Mouse (Mus musculus) kidney, embryonic 14.5 days (tissue): ENCODE data around the gene Galp. TPM values are rescaled to one million over a fixed set of nuclear protein-coding genes. Genes with fewer than 3 reads are reported as not detected.
"Not testable (repeated sequence)": the region's sequence is repeated elsewhere in the genome, so short reads cannot be mapped to it uniquely, and the experiment has no call there.

Source experiments
- ATAC-seq: fragments of 200-750 bp; cut with Nextera tagmentation; 2 replicates; pipeline ENCODE4 v1.8.0; 2017; ENCODE audit warnings: moderate number of reproducible peaks, mild to moderate bottlenecking, moderate TSS enrichment, moderate library complexity; ENCODE audit not compliant: low FRiP score, low TSS enrichment
- H3K27ac ChIP-seq: fragments of 300-500 bp; sonication (generic); 2 replicates; pipeline ENCODE4 v1.5.1; 2014; ENCODE audit warnings: low read depth, mild to moderate bottlenecking, low read length, moderate library complexity, mixed read lengths
- H3K27me3 ChIP-seq: fragments of 300-500 bp; sonication (generic); 2 replicates; pipeline ENCODE4 v1.6.1; 2014; ENCODE audit warnings: mild to moderate bottlenecking, low read length; ENCODE audit not compliant: control insufficient read depth, insufficient read depth
- H3K36me3 ChIP-seq: fragments of 300-500 bp; sonication (generic); 2 replicates; pipeline ENCODE4 v1.6.1; 2014; ENCODE audit warnings: low read length, mixed read lengths; ENCODE audit not compliant: control insufficient read depth, insufficient read depth
- H3K4me1 ChIP-seq: fragments of 300-500 bp; sonication (generic); 2 replicates; pipeline ENCODE4 v1.6.1; 2014; ENCODE audit warnings: low read length, mixed read lengths; ENCODE audit not compliant: control insufficient read depth, insufficient read depth
- H3K4me2 ChIP-seq: fragments of 300-500 bp; sonication (generic); replicated peaks from 2 replicates; pipeline ENCODE4 v1.6.1; 2014; ENCODE audit warnings: low read depth, mild to moderate bottlenecking, low read length
- H3K4me3 ChIP-seq: fragments of 300-500 bp; sonication (generic); 2 replicates; pipeline ENCODE4 v1.5.1; 2014; ENCODE audit warnings: mild to moderate bottlenecking, low read length
- H3K9ac ChIP-seq: fragments of 300-500 bp; sonication (generic); 2 replicates; pipeline ENCODE4 v1.6.1; 2014; ENCODE audit warnings: low read depth, mild to moderate bottlenecking, low read length, moderate library complexity
- H3K9me3 ChIP-seq: fragments of 300-500 bp; sonication (generic); 2 replicates; pipeline ENCODE4 v1.6.1; 2016; ENCODE audit warnings: low read length; ENCODE audit not compliant: control insufficient read depth
- WGBS: fragments of 180-500 bp; shearing (Covaris S2); extraction: QIAGEN DNeasy Blood & Tissue Kit; methylation state at CpG from one replicate; pipeline ENCODE4 v1.1.7; 2014; 5-methylcytosine and 5-hydroxymethylcytosine counted together
- polyA plus RNA-seq: library from polyadenylated mRNA; unstranded; fragments of >200 nt; fragmentation: Nextera tagmentation; extraction: Ambion mirVana; gene quantifications from 2 replicates; pipeline ENCODE4 v1.2.1, GENCODE M21; 2014

Gene Galp
- polyA plus RNA-seq, 1 experiment from 2014 or later, result not detected

DNA sequence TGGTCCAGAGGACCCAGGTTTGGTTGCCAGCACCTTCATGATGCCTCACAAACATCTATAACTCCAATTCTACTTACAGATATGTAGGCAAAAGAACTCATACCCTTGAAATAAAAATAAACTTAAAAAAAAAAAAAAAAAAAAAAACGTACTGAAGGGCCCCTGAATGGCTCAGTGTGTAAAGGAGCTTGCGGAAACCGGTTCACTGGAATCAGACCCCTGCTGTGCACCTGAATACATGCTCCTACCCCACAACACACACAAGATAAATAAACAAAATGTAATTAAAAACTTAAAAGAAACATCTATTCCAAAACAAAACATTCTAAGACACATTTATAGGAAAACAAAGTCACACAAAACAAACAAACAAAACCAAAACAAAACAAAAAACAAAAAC lies 23.3 kb downstream of the Galp start:
- Histone ChIP-seq H3K9me3 (no peaks in the 10 kb centered on the region), H3K27ac (no peak overlapping the region), H3K4me1 (no peaks in the 10 kb centered on the region), H3K9ac (no peak overlapping the region), H3K36me3 (no peaks in the 10 kb centered on the region), H3K4me3 (no peak overlapping the region), H3K27me3 (no peaks in the 10 kb centered on the region), H3K4me2 (no peak overlapping the region)
- no peak for ATAC-seq
- 67% methylated on average over 3 of the region's 3 CpGs for WGBS

GRCm38 (mm10) chr7:6221978-6222377 lies 25.1 kb downstream of the Galp start, which contains the start of gene Zscan5b:
Zscan5b (plus strand) TSS chr7:6222278.
- Histone ChIP-seq H3K4me3 (no peak within 1 kb of the TSS), H3K36me3 (no peaks in the 10 kb centered on the region), H3K27me3 (no peaks in the 10 kb centered on the region), H3K9ac (no peak within 1 kb of the TSS), H3K27ac (no peak within 1 kb of the TSS), H3K4me2 (no peak within 1 kb of the TSS), H3K4me1 (no peaks in the 10 kb centered on the region), H3K9me3 (no peaks in the 10 kb centered on the region)
- no peak for ATAC-seq
- WGBS, result 94% methylated on average over 12 of the region's 12 CpGs

- not testable (repeated sequence) for H3K9me3 ChIP-seq, H3K4me2 ChIP-seq, H3K27me3 ChIP-seq, H3K9ac ChIP-seq, ATAC-seq, H3K4me1 ChIP-seq, H3K27ac ChIP-seq, H3K4me3 ChIP-seq, H3K36me3 ChIP-seq
- WGBS, result 56% methylated on average over 8 of the region's 8 CpGs
These were observed 31.6 kb downstream of the Galp start for GRCm38 (mm10) chr7:6228491-6228890.

DNA sequence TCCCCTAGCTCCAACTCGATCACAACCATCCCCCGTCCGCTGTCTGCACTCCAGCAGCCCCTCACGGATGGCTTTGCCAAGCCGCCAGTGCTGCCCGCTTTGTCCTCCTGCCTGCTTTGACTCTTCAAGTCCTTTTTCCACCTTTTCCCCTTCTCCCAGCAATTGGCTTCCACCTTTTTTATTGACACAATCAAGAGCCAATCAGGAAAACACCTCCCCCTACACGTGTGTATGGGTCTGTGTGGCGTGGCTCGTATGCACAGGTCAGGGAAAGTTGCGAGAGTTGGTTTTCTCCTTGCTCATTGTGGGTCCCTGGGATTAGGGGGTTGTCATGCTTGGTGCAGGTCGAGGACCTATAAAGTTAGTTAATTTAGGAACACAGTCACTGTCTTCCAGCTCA lies 42.9 kb downstream of the Galp start:
- ATAC-seq, result no peak
- Histone ChIP-seq H3K4me3 (no peak overlapping the region), H3K27ac (no peak overlapping the region), H3K27me3 (no peaks in the 10 kb centered on the region), H3K9me3 (no peaks in the 10 kb centered on the region), H3K4me1 (no peaks in the 10 kb centered on the region), H3K36me3 (no peaks in the 10 kb centered on the region), H3K9ac (no peak overlapping the region), H3K4me2 (no peak overlapping the region)
- WGBS, result 50% methylated on average over 11 of the region's 11 CpGs

GRCm38 (mm10) chr7:6240841-6241425 lies 44.0 kb downstream of the Galp start:
- not testable (repeated sequence) for H3K9ac ChIP-seq, H3K4me2 ChIP-seq, H3K36me3 ChIP-seq, H3K9me3 ChIP-seq, H3K4me1 ChIP-seq, H3K27me3 ChIP-seq, H3K4me3 ChIP-seq, H3K27ac ChIP-seq, ATAC-seq
- 34% methylated on average over 1 of the region's 1 CpGs for WGBS

DNA sequence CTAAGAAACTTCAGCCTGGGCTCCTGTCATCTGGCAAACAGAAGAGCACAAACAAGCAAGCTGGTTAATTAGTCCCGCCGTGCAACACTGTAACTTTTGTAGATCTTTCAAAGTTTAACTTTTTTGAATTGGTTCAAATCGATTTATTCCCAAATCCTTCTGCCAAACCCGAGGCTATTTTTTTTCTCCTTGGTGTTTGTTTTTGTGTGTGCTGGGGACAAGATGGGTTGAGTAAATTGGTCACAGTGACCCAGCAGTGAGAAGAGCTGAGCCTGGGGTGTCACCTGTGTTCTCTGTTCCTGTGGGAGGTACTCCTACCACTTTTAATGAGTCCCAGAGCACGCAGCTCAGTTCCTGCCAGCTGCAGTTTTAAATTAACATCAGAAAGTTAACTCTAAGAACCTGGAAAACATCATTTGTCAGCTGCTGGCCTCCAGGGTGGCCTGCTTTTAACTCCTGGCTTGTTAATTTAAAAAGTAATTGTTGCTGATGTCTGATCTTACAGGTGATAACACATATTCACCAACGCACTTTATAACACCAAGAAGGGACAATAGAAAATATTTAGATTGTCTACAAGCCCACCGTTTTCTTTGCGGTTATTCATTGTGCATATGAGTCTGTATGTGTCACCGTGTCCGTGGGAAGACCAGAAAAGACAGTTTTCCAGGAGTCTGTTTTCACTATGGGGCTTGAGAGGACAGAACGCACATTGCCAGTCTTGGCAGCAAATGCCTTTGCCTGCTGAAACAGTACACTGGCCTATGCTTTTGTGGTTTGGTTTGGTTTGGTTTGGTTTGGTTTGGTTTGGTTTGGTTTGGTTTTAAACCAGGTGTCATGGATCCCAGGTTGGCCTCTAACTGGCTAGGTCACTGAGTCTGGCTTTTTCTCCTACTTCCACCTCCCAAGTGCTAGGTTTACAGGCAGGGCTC lies 47.7 kb downstream of the Galp start:
- Histone ChIP-seq H3K4me3 (no peak overlapping the region), H3K4me1 (no peaks in the 10 kb centered on the region), H3K9ac (no peak overlapping the region), H3K4me2 (no peak overlapping the region), H3K27me3 (no peaks in the 10 kb centered on the region), H3K36me3 (no peaks in the 10 kb centered on the region), H3K27ac (no peak overlapping the region), H3K9me3 (no peaks in the 10 kb centered on the region)
- ATAC-seq, result no peak
- 48% methylated on average over 11 of the region's 11 CpGs for WGBS

DNA sequence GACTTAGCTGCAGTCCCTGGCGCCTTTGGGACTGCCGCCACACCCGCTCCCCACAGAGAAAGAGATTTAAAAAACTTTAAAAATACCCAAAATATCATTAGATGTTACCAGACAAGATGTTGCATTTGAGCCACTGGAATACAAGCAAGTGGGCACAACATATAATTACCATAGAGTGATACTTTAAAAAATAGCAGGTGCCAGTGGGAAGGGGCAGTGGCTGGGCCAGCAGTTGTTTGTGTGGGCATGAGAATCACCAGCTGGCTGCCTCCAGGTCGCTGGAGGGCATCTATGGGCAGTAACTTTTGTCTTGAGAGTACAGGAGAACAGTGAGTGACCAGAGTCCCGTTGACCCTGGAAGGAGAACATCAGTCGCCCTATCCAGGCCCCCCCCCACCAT lies 55.5 kb downstream of the Galp start, which contains the start of gene Epp13:
TSS of gene Epp13 (plus strand) at position 301 of the 400 bp plus-strand sequence.
- no peaks in the 10 kb centered on the region for H3K4me1 ChIP-seq
- no peaks in the 10 kb centered on the region for H3K9me3 ChIP-seq
- no peak within 1 kb of the TSS for H3K4me3 ChIP-seq
- no peaks in the 10 kb centered on the region for H3K36me3 ChIP-seq
- 83% methylated on average over 6 of the region's 6 CpGs for WGBS
- H3K27me3 ChIP-seq, result no peaks in the 10 kb centered on the region
- H3K4me2 ChIP-seq, result no peak within 1 kb of the TSS
- no peak for ATAC-seq
- H3K27ac ChIP-seq, result no peak within 1 kb of the TSS
- no peak within 1 kb of the TSS for H3K9ac ChIP-seq

- ATAC-seq, result no peak
- Histone ChIP-seq H3K27ac (no peak overlapping the region), H3K9me3 (no peaks in the 10 kb centered on the region), H3K4me2 (no peak overlapping the region), H3K27me3 (no peaks in the 10 kb centered on the region), H3K4me3 (no peak overlapping the region), H3K36me3 (no peaks in the 10 kb centered on the region), H3K9ac (no peak overlapping the region), H3K4me1 (no peaks in the 10 kb centered on the region)
- 85% methylated on average over 5 of the region's 5 CpGs for WGBS
These were observed 57.6 kb downstream of the Galp start for GRCm38 (mm10) chr7:6254451-6254850.

- Histone ChIP-seq H3K4me2 (no peak overlapping the region), H3K9me3 (no peaks in the 10 kb centered on the region), H3K4me1 (no peaks in the 10 kb centered on the region), H3K4me3 (no peak overlapping the region), H3K36me3 (no peaks in the 10 kb centered on the region), H3K9ac (no peak overlapping the region), H3K27ac (no peak overlapping the region), H3K27me3 (no peaks in the 10 kb centered on the region)
- ATAC-seq, result no peak
- WGBS, result 86% methylated on average over 4 of the region's 4 CpGs
These were observed 60.5 kb downstream of the Galp start for GRCm38 (mm10) chr7:6257386-6257785.
